Mouse (Mus musculus) limb, embryonic 10.5 days (tissue): Measurements from ENCODE around the gene Sephs2. TPM values are rescaled to one million over a fixed set of nuclear protein-coding genes. Genes with fewer than 3 reads are reported as not detected.

Source experiments
- DNase-seq: peaks from one replicate; pipeline ENCODE4 v3.0.0-alpha.2; 2017; ENCODE audit warnings: low spot score
- H3K27ac ChIP-seq: fragments of 300-500 bp; sonication (generic); 2 replicates; pipeline ENCODE4 v1.5.1; 2016; ENCODE audit warnings: mild to moderate bottlenecking
- H3K27me3 ChIP-seq: fragments of 300-500 bp; sonication (generic); 2 replicates; pipeline ENCODE4 v1.6.1; 2016; ENCODE audit warnings: low read depth, mild to moderate bottlenecking; ENCODE audit not compliant: poor library complexity, severe bottlenecking
- H3K36me3 ChIP-seq: fragments of 300-500 bp; sonication (generic); 2 replicates; pipeline ENCODE4 v1.6.1; 2016; ENCODE audit warnings: mild to moderate bottlenecking, moderate library complexity
- H3K4me1 ChIP-seq: fragments of 300-500 bp; sonication (generic); 2 replicates; pipeline ENCODE4 v1.6.1; 2016
- H3K4me3 ChIP-seq: fragments of 300-500 bp; sonication (generic); 2 replicates; pipeline ENCODE4 v1.5.1; 2016; ENCODE audit warnings: mild to moderate bottlenecking, moderate library complexity
- H3K9me3 ChIP-seq: fragments of 300-500 bp; sonication (generic); replicated peaks from 2 replicates; pipeline ENCODE4 v1.6.1; 2016; ENCODE audit warnings: mild to moderate bottlenecking
- WGBS: fragments of 180-500 bp; shearing (Covaris S2); methylation state at CpG from one replicate; pipeline ENCODE4 v1.1.7; 2016; 5-methylcytosine and 5-hydroxymethylcytosine counted together
- polyA plus RNA-seq: library from polyadenylated mRNA; unstranded; fragments of >200 nt; fragmentation: Nextera tagmentation; extraction: Ambion mirVana; gene quantifications from 2 replicates; pipeline ENCODE4 v1.2.1, GENCODE M21; 2016

Gene Sephs2
- polyA plus RNA-seq, 1 experiment from 2014 or later = 89.7 TPM

DNA sequence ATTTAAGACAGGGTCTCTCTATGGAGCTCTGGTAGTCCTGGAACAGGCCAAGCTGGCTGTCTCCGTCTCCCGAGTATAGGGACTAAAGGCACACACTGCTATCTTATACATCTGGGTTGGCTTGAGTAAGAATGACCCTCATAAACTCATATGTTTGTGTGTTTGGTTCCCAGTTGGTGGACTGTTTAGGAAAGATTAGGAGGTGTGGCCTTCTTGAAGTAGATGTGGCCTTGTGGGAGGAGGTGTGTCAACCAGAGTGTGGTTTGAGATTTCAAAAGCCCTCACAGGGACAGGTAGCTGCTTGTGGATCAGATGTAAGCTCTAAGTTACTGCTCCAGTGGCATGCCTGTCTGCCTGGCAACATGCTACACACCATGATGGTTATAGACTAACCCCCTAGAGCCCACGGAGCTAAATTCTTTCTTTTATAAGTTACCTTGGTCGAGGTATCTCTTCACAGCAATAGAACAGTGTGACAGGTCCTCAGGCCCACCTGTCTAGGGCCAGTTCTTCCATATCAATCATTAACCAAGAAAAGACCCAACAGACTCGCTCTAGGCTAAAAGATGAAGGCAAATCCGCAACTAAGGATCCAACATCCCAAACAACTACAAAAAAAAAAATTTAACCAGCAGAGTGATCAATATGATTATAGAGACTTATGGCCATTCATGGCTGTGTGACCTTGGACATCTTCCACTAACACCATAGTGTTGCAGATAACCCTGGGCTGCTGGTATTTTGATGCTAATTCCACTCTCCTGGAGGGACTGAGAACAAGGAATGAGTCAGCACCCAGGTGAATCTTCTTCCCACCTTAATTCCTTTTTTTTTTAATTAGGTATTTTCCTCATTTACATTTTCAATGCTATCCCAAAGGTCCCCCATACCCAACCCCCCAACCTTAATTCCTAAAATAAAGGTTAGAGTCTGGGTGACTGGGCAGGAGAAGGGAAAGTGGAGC, 50.1 kb downstream of the Sephs2 start:
- DNase-seq = no peak
- Histone ChIP-seq H3K9me3 (no peaks in the 10 kb centered on the region), H3K27me3 (no peaks in the 10 kb centered on the region), H3K4me3 (no peak overlapping the region), H3K27ac (no peak overlapping the region), H3K4me1 (no peaks in the 10 kb centered on the region), H3K36me3 (peaks cover 26% of the 10 kb centered on the region)
- WGBS = 78% methylated on average over 6 of the region's 6 CpGs

GRCm38 (mm10) chr7:127223106-127223505, 50.7 kb downstream of the Sephs2 start:
- Histone ChIP-seq H3K36me3 (peaks cover 23% of the 10 kb centered on the region), H3K4me1 (peaks cover 4% of the 10 kb centered on the region), H3K9me3 (no peaks in the 10 kb centered on the region), H3K27ac (no peak overlapping the region), H3K27me3 (no peaks in the 10 kb centered on the region), H3K4me3 (no peak overlapping the region)
- no peak for DNase-seq
- 95% methylated on average over 3 of the region's 3 CpGs for WGBS

Other genes starting within 250 kb of the Sephs2 start
- gene Maz, start 247.0 kb downstream of the Sephs2 start, polyA plus RNA-seq = 86.0 and 88.1 TPM in 2 replicates
- 215 and 219 TPM in 2 replicates for gene Kif22, start 231.6 kb downstream of the Sephs2 start, polyA plus RNA-seq
- gene Zg16, start 186.7 kb downstream of the Sephs2 start, polyA plus RNA-seq = not detected in 2 replicates
- 0.36 and 0.86 TPM in 2 replicates for gene AI467606, start 182.7 kb downstream of the Sephs2 start, polyA plus RNA-seq
- gene Qprt, start 151.8 kb downstream of the Sephs2 start, polyA plus RNA-seq = 1.7 TPM in 2 replicates
- 0.09 and 0.18 TPM in 2 replicates for gene Spn, start 136.2 kb downstream of the Sephs2 start, polyA plus RNA-seq
- gene Cd2bp2, start 78.0 kb downstream of the Sephs2 start, polyA plus RNA-seq = 85.9 and 94.0 TPM in 2 replicates
- 32.1 and 34.8 TPM in 2 replicates for gene Tbc1d10b, start 65.6 kb downstream of the Sephs2 start, polyA plus RNA-seq
- 8.8 and 13.1 TPM in 2 replicates for gene Mylpf, start 65.2 kb downstream of the Sephs2 start, polyA plus RNA-seq
- 74.2 and 74.9 TPM in 2 replicates for gene Zfp553, start 41.0 kb downstream of the Sephs2 start, polyA plus RNA-seq
- 27.0 and 29.9 TPM in 2 replicates for gene Sept1, start 40.9 kb downstream of the Sephs2 start, polyA plus RNA-seq
- gene Zfp771, start 29.8 kb downstream of the Sephs2 start, polyA plus RNA-seq = 70.6 and 73.6 TPM in 2 replicates
- 340 and 453 TPM in 2 replicates for gene Dctpp1, start 13.3 kb downstream of the Sephs2 start, polyA plus RNA-seq
- gene Itgal, start 22.2 kb upstream of the Sephs2 start, polyA plus RNA-seq = 0.46 and 0.69 TPM in 2 replicates
- gene Zfp768, start 71.5 kb upstream of the Sephs2 start, polyA plus RNA-seq = 23.1 and 23.8 TPM in 2 replicates
- 7.9 and 9.5 TPM in 2 replicates for gene Zfp747, start 102.0 kb upstream of the Sephs2 start, polyA plus RNA-seq
- gene 9130019O22Rik, start 113.1 kb upstream of the Sephs2 start, polyA plus RNA-seq = 5.2 and 7.2 TPM in 2 replicates
- 5.7 and 7.0 TPM in 2 replicates for gene E430018J23Rik, start 119.6 kb upstream of the Sephs2 start, polyA plus RNA-seq
- gene Zfp764, start 132.8 kb upstream of the Sephs2 start, polyA plus RNA-seq = 6.2 and 7.9 TPM in 2 replicates
- 29.5 and 37.0 TPM in 2 replicates for gene Zfp688, start 148.0 kb upstream of the Sephs2 start, polyA plus RNA-seq
- 14.2 and 14.5 TPM in 2 replicates for gene Zfp689, start 175.1 kb upstream of the Sephs2 start, polyA plus RNA-seq
- 41.0 and 46.9 TPM in 2 replicates for gene Prr14, start 185.6 kb upstream of the Sephs2 start, polyA plus RNA-seq
- gene Fbrs, start 205.1 kb upstream of the Sephs2 start, polyA plus RNA-seq = 11.4 and 12.5 TPM in 2 replicates
- gene Srcap, start 237.9 kb upstream of the Sephs2 start, polyA plus RNA-seq = 70.9 and 80.4 TPM in 2 replicates
- gene Gm42715, start 245.5 kb upstream of the Sephs2 start, polyA plus RNA-seq = 15.4 and 17.1 TPM in 2 replicates